Mouse (Mus musculus): ENCODE measurements around the gene Vti1a. TPM values are rescaled to one million over a fixed set of nuclear protein-coding genes. Genes with fewer than 3 reads are reported as not detected.

Gene Vti1a
- polyA plus RNA-seq, 1 experiment from 2014 or later = 19.4 TPM

DNA sequence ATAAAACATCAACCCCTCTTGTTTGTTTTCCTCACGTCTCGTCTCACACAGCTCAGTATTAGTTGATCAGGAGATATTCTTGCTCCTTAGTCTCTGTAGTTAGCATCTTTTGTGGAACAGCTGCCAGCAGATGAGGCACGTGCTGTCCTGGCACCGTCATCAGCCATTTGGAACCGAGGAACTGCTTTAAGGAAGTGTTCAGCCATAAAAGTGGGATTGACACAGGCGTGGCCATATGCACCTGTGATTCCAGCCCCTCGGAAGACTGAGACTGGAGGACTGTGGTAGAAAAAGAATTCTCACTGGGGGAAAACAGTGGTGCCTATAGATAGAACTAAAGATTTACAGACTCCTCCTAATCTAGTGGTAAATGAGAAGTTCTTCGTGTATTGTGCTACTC, 127.5 kb downstream of the Vti1a start:
- TF ChIP-seq EP300 (optimal IDR thresholded peaks at IDR 0.05) (no peak), CTCF (IDR thresholded peaks at IDR 0.05; ENCODE audit: low read depth) (no peak)
- ATAC-seq (ENCODE audit: low FRiP score, low TSS enrichment) (no peak), DNase-seq (ENCODE audit: low spot score) (no peak)
- WGBS = 81% methylated on average over 8 of the region's 8 CpGs
- Histone ChIP-seq H3K4me1 (replicated peaks; ENCODE audit: control insufficient read depth, insufficient read depth) (no peaks in the 10 kb centered on the region), H3K9me3 (ENCODE audit: control insufficient read depth, low read length) (no peaks in the 10 kb centered on the region), H3K4me2 (replicated peaks; ENCODE audit: low read depth) (no peak overlapping the region), H3K36me3 (ENCODE audit: control insufficient read depth, insufficient read depth, low read length) (no peaks in the 10 kb centered on the region), H3K9ac (ENCODE audit: low read length) (no peak overlapping the region), H3K27me3 (ENCODE audit: control insufficient read depth, insufficient read depth, low read length) (no peaks in the 10 kb centered on the region), H3K4me3 (ENCODE audit: low read depth, low read length) (no peak overlapping the region), H3K27ac (replicated peaks) (no peak overlapping the region)

DNA sequence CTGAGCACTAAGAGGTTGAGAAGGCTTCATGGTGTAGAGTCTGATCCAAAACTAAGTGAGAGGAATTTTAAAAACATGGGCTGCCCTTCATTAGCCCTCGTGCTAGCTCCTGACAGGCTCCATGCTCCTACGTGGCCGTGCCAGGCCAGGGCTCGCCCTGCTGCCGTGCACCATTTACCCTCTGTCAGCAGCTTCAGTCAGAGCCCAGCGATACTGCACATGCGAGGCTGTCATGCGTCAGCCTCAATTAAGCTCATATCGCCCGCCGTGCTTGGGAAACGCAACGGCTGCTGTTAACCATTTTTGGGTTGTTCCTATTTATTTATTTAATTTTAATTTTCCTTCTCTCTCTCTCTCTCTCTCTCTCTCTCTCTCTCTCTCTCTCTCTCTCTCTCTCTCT, 133.0 kb downstream of the Vti1a start:
- no peak overlapping the region for H3K27ac ChIP-seq (replicated peaks)
- WGBS = 67% methylated on average over 13 of the region's 13 CpGs
- ATAC-seq (ENCODE audit: low FRiP score, low TSS enrichment) (no peak), DNase-seq (ENCODE audit: low spot score) (no peak)
- H3K4me3 ChIP-seq (ENCODE audit: low read depth, low read length) = no peak overlapping the region
- no peaks in the 10 kb centered on the region for H3K27me3 ChIP-seq (ENCODE audit: control insufficient read depth, insufficient read depth, low read length)
- H3K9ac ChIP-seq (ENCODE audit: low read length) = no peak overlapping the region
- H3K4me2 ChIP-seq (replicated peaks; ENCODE audit: low read depth) = no peak overlapping the region
- no peak for TF ChIP-seq CTCF (IDR thresholded peaks at IDR 0.05; ENCODE audit: low read depth)
- no peak for TF ChIP-seq EP300 (optimal IDR thresholded peaks at IDR 0.05)
- H3K9me3 ChIP-seq (ENCODE audit: control insufficient read depth, low read length) = no peaks in the 10 kb centered on the region
- no peaks in the 10 kb centered on the region for H3K36me3 ChIP-seq (ENCODE audit: control insufficient read depth, insufficient read depth, low read length)
- H3K4me1 ChIP-seq (replicated peaks; ENCODE audit: control insufficient read depth, insufficient read depth) = no peaks in the 10 kb centered on the region

- TF ChIP-seq CTCF (IDR thresholded peaks at IDR 0.05; ENCODE audit: low read depth) (no peak), EP300 (optimal IDR thresholded peaks at IDR 0.05) (no peak)
- Histone ChIP-seq H3K4me2 (replicated peaks; ENCODE audit: low read depth) (no peak overlapping the region), H3K9me3 (ENCODE audit: control insufficient read depth, low read length) (no peaks in the 10 kb centered on the region), H3K27me3 (ENCODE audit: control insufficient read depth, insufficient read depth, low read length) (no peaks in the 10 kb centered on the region), H3K4me1 (replicated peaks; ENCODE audit: control insufficient read depth, insufficient read depth) (no peaks in the 10 kb centered on the region), H3K9ac (ENCODE audit: low read length) (no peak overlapping the region), H3K4me3 (ENCODE audit: low read depth, low read length) (no peak overlapping the region), H3K27ac (replicated peaks) (no peak overlapping the region), H3K36me3 (ENCODE audit: control insufficient read depth, insufficient read depth, low read length) (no peaks in the 10 kb centered on the region)
- DNase-seq (ENCODE audit: low spot score) = no peak
- WGBS = 70% methylated on average over 6 of the region's 6 CpGs
- ATAC-seq (ENCODE audit: low FRiP score, low TSS enrichment) = no peak
These were observed 133.4 kb downstream of the Vti1a start for GRCm38 (mm10) chr19:55449506-55449905.

- Histone ChIP-seq H3K27ac (replicated peaks) (peak overlapping the region; percentile 53), H3K9me3 (ENCODE audit: control insufficient read depth, low read length) (no peaks in the 10 kb centered on the region), H3K4me3 (ENCODE audit: low read depth, low read length) (peak overlapping the region; percentile 6; the same call in 1 of the 2 replicates), H3K4me2 (replicated peaks; ENCODE audit: low read depth) (peak overlapping the region; percentile 44), H3K27me3 (ENCODE audit: control insufficient read depth, insufficient read depth, low read length) (no peaks in the 10 kb centered on the region), H3K36me3 (ENCODE audit: control insufficient read depth, insufficient read depth, low read length) (no peaks in the 10 kb centered on the region), H3K9ac (ENCODE audit: low read length) (peak overlapping the region; percentile 13; the same call in 1 of the 2 replicates), H3K4me1 (replicated peaks; ENCODE audit: control insufficient read depth, insufficient read depth) (no peaks in the 10 kb centered on the region)
- ATAC-seq (ENCODE audit: low FRiP score, low TSS enrichment) (no peak), DNase-seq (ENCODE audit: low spot score) (no peak)
- TF ChIP-seq CTCF (IDR thresholded peaks at IDR 0.05; ENCODE audit: low read depth) (no peak), EP300 (optimal IDR thresholded peaks at IDR 0.05) (no peak)
- 49% methylated on average over 21 of the region's 21 CpGs for WGBS
These were observed 140.4 kb downstream of the Vti1a start for GRCm38 (mm10) chr19:55456325-55457091.

- Histone ChIP-seq H3K9me3 (ENCODE audit: control insufficient read depth, low read length) (no peaks in the 10 kb centered on the region), H3K27ac (replicated peaks) (no peak overlapping the region), H3K27me3 (ENCODE audit: control insufficient read depth, insufficient read depth, low read length) (no peaks in the 10 kb centered on the region), H3K4me2 (replicated peaks; ENCODE audit: low read depth) (no peak overlapping the region), H3K4me3 (ENCODE audit: low read depth, low read length) (no peak overlapping the region), H3K36me3 (ENCODE audit: control insufficient read depth, insufficient read depth, low read length) (no peaks in the 10 kb centered on the region), H3K4me1 (replicated peaks; ENCODE audit: control insufficient read depth, insufficient read depth) (no peaks in the 10 kb centered on the region), H3K9ac (ENCODE audit: low read length) (no peak overlapping the region)
- 76% methylated on average over 12 of the region's 12 CpGs for WGBS
- TF ChIP-seq CTCF (IDR thresholded peaks at IDR 0.05; ENCODE audit: low read depth) (no peak), EP300 (optimal IDR thresholded peaks at IDR 0.05) (no peak)
- no peak for DNase-seq (ENCODE audit: low spot score)
- no peak for ATAC-seq (ENCODE audit: low FRiP score, low TSS enrichment)
These were observed 145.9 kb downstream of the Vti1a start for GRCm38 (mm10) chr19:55461963-55462362.

- no peaks in the 10 kb centered on the region for H3K27me3 ChIP-seq (ENCODE audit: control insufficient read depth, insufficient read depth, low read length)
- no peak overlapping the region for H3K4me3 ChIP-seq (ENCODE audit: low read depth, low read length)
- H3K4me1 ChIP-seq (replicated peaks; ENCODE audit: control insufficient read depth, insufficient read depth) = no peaks in the 10 kb centered on the region
- no peak overlapping the region for H3K9ac ChIP-seq (ENCODE audit: low read length)
- H3K4me2 ChIP-seq (replicated peaks; ENCODE audit: low read depth) = no peak overlapping the region
- H3K9me3 ChIP-seq (ENCODE audit: control insufficient read depth, low read length) = no peaks in the 10 kb centered on the region
- WGBS = 74% methylated on average over 4 of the region's 4 CpGs
- no peak overlapping the region for H3K27ac ChIP-seq (replicated peaks)
- no peak for ATAC-seq (ENCODE audit: low FRiP score, low TSS enrichment)
- no peak for DNase-seq (ENCODE audit: low spot score)
- no peaks in the 10 kb centered on the region for H3K36me3 ChIP-seq (ENCODE audit: control insufficient read depth, insufficient read depth, low read length)
- TF ChIP-seq CTCF (IDR thresholded peaks at IDR 0.05; ENCODE audit: low read depth) (no peak), EP300 (optimal IDR thresholded peaks at IDR 0.05) (no peak)
These were observed 147.6 kb downstream of the Vti1a start for GRCm38 (mm10) chr19:55463670-55464069.

All from stomach, postnatal 0 days (tissue).